In the genomic region with DNA sequence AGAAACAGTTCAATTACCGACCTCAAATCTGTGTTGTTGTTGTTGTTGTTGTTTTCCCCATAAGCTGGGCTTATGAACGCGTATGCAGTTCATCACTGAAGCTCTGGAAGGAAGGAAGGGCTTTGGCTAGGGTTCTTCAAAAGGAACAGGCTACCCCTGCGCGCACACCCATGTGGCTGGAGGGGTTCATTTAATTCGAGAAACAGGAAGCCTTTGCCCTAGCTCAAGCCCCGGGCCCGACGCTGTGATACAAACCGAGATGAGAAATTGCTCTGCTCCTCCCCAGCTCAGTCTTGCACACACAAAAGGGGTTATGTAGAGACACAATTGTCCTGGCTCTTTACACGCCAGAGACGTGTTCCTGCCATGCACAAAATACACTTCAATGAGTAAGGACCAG, we compare ENCODE assay signal across 15 mouse cellular contexts. TPM values are rescaled to one million over a fixed set of nuclear protein-coding genes. Genes with fewer than 3 reads are reported as not detected.
A peak's percentile ranks its signal among the peaks of the same experiment; 100 is the strongest.
DNase-seq lines count a peak whose midpoint lies in the region; ATAC-seq and TF ChIP-seq lines count a peak whose summit lies in the region.
"Had no signal": no experiment of that assay in that cellular context is flagged by ENCODE, and none has a peak within 500 bp of the region (broad histone marks: within the 10 kb centered on the region; RNA-seq: fewer than 3 reads in every experiment).

No protein-coding gene starts in this region.

- H3K27ac ChIP-seq in heart, embryonic 10.5 days: peak overlapping the region; percentile 43; the same call in 1 of the 2 replicates
- peak overlapping the region; percentile 71; the same call in 1 of the 2 replicates for H3K27ac ChIP-seq in embryonic facial prominence, embryonic 15.5 days (replicated peaks)
- H3K27ac ChIP-seq in hindbrain, postnatal 0 days: peak overlapping the region; percentile 74
- H3K27ac ChIP-seq in neural tube, embryonic 15.5 days (replicated peaks): peak overlapping the region; percentile 65
- H3K27ac ChIP-seq in intestine, embryonic 16.5 days (ENCODE audit: low read length): no peak overlapping the region
- H3K27ac ChIP-seq: gastrocnemius, adult 2 months had no signal

- H3K4me3 ChIP-seq in heart, embryonic 10.5 days: no peak overlapping the region
- no peak overlapping the region for H3K4me3 ChIP-seq in embryonic facial prominence, embryonic 15.5 days (replicated peaks)
- no peak overlapping the region for H3K4me3 ChIP-seq in hindbrain, postnatal 0 days (ENCODE audit: low read length)
- no peak overlapping the region for H3K4me3 ChIP-seq in neural tube, embryonic 15.5 days (replicated peaks)
- H3K4me3 ChIP-seq in intestine, embryonic 16.5 days (ENCODE audit: low read length): no peak overlapping the region
- H3K4me3 ChIP-seq: gastrocnemius, adult 2 months; megakaryocyte, embryonic 14.5 days had no signal

- no peak for DNase-seq in heart, embryonic 10.5 days (ENCODE audit: low spot score)
- DNase-seq in heart, adult 18-20 months: no peak
- DNase-seq in hindbrain, postnatal 0 days (ENCODE audit: low spot score): no peak
- no peak for DNase-seq in left cerebral cortex, adult 9 months (ENCODE audit: low spot score in 2 of 2)
- DNase-seq in adrenal gland, postnatal 25 days: no peak
- DNase-seq: cerebellum, postnatal 10 days; gastrocnemius, adult 2 months; heart, postnatal 4 days; layer of hippocampus, adult 9-11 months; lung, embryonic 14.5 days had no signal

- TF ChIP-seq CTCF in hindbrain, postnatal 0 days (IDR thresholded peaks at IDR 0.05; ENCODE audit: low read depth): no peak

- no peaks in the 10 kb centered on the region for H3K9me3 ChIP-seq in heart, embryonic 10.5 days
- no peaks in the 10 kb centered on the region for H3K9me3 ChIP-seq in embryonic facial prominence, embryonic 15.5 days (replicated peaks)
- no peaks in the 10 kb centered on the region for H3K9me3 ChIP-seq in hindbrain, postnatal 0 days (ENCODE audit: low read length)
- no peaks in the 10 kb centered on the region for H3K9me3 ChIP-seq in neural tube, embryonic 15.5 days (replicated peaks)
- H3K9me3 ChIP-seq in intestine, embryonic 16.5 days (ENCODE audit: control insufficient read depth, low read length): no peaks in the 10 kb centered on the region
- H3K9me3 ChIP-seq: megakaryocyte, embryonic 14.5 days had no signal

- H3K27me3 ChIP-seq in heart, embryonic 10.5 days (ENCODE audit: insufficient read depth, poor library complexity, severe bottlenecking): no peaks in the 10 kb centered on the region
- H3K27me3 ChIP-seq in embryonic facial prominence, embryonic 15.5 days: no peaks in the 10 kb centered on the region
- H3K27me3 ChIP-seq in hindbrain, postnatal 0 days (ENCODE audit: insufficient read depth, low read length): no peaks in the 10 kb centered on the region
- no peaks in the 10 kb centered on the region for H3K27me3 ChIP-seq in neural tube, embryonic 15.5 days (replicated peaks)
- no peaks in the 10 kb centered on the region for H3K27me3 ChIP-seq in intestine, embryonic 16.5 days (replicated peaks; ENCODE audit: control insufficient read depth, insufficient read depth, low read length)

- ATAC-seq in embryonic facial prominence, embryonic 15.5 days (ENCODE audit: insufficient number of reproducible peaks, low FRiP score, low TSS enrichment, low read depth): no peak
- no peak for ATAC-seq in hindbrain, postnatal 0 days
- ATAC-seq in neural tube, embryonic 15.5 days (ENCODE audit: low FRiP score): no peak
- ATAC-seq in intestine, embryonic 16.5 days: no peak
- ATAC-seq: activated CD4-positive, CD25-positive, alpha-beta regulatory T cell, adult 4 months had no signal

- H3K36me3 ChIP-seq in heart, embryonic 10.5 days: no peaks in the 10 kb centered on the region
- no peaks in the 10 kb centered on the region for H3K36me3 ChIP-seq in embryonic facial prominence, embryonic 15.5 days
- no peaks in the 10 kb centered on the region for H3K36me3 ChIP-seq in hindbrain, postnatal 0 days (ENCODE audit: insufficient read depth, low read length)
- H3K36me3 ChIP-seq in neural tube, embryonic 15.5 days: no peaks in the 10 kb centered on the region
- H3K36me3 ChIP-seq in intestine, embryonic 16.5 days (ENCODE audit: control insufficient read depth, insufficient read depth, low read length): no peaks in the 10 kb centered on the region

- 81% methylated on average over 12 of the region's 12 CpGs for WGBS in heart, embryonic 10.5 days
- 54% methylated on average over 12 of the region's 12 CpGs for WGBS in embryonic facial prominence, embryonic 15.5 days
- WGBS in hindbrain, postnatal 0 days: 66% methylated on average over 12 of the region's 12 CpGs
- WGBS in neural tube, embryonic 15.5 days: 71% methylated on average over 12 of the region's 12 CpGs
- WGBS in intestine, embryonic 16.5 days: 66% methylated on average over 12 of the region's 12 CpGs

- H3K4me2 ChIP-seq in embryonic facial prominence, embryonic 15.5 days (replicated peaks): no peak overlapping the region
- no peak overlapping the region for H3K4me2 ChIP-seq in hindbrain, postnatal 0 days (ENCODE audit: low read depth, low read length)
- no peak overlapping the region for H3K4me2 ChIP-seq in neural tube, embryonic 15.5 days
- no peak overlapping the region for H3K4me2 ChIP-seq in intestine, embryonic 16.5 days (ENCODE audit: low read depth, low read length)
- H3K4me2 ChIP-seq: lung, embryonic 14.5 days had no signal

- peaks cover 31% of the 10 kb centered on the region for H3K4me1 ChIP-seq in heart, embryonic 10.5 days
- H3K4me1 ChIP-seq in embryonic facial prominence, embryonic 15.5 days: peaks cover 20% of the 10 kb centered on the region
- H3K4me1 ChIP-seq in hindbrain, postnatal 0 days (ENCODE audit: insufficient read depth, low read length): peaks cover 25% of the 10 kb centered on the region
- peaks cover 43% of the 10 kb centered on the region for H3K4me1 ChIP-seq in neural tube, embryonic 15.5 days
- no peaks in the 10 kb centered on the region for H3K4me1 ChIP-seq in intestine, embryonic 16.5 days (ENCODE audit: control insufficient read depth, insufficient read depth, low read length)

- no peak overlapping the region for H3K9ac ChIP-seq in embryonic facial prominence, embryonic 15.5 days
- no peak overlapping the region for H3K9ac ChIP-seq in hindbrain, postnatal 0 days (replicated peaks; ENCODE audit: low read length)
- H3K9ac ChIP-seq in neural tube, embryonic 15.5 days (replicated peaks): no peak overlapping the region
- H3K9ac ChIP-seq in intestine, embryonic 16.5 days (ENCODE audit: low read depth, low read length): no peak overlapping the region
- H3K9ac ChIP-seq: lung, embryonic 14.5 days had no signal

RNA-seq across cellular contexts. Expression of a gene that starts 25.0 kb away (rescaled TPM):
- 6.5 and 7.4 TPM in 2 replicates for polyA plus RNA-seq in heart, embryonic 10.5 days (2016; fragmentation: Nextera tagmentation; extraction: Ambion mirVana)
- under 1 TPM; 0.31 to 0.55 TPM for total RNA-seq in heart, adult 18-20 months (2021)
- polyA plus RNA-seq in embryonic facial prominence, embryonic 15.5 days (2015; fragmentation: Nextera tagmentation; extraction: Ambion mirVana): 17.1 and 28.4 TPM in 2 replicates
- 9.3 and 15.2 TPM in 2 replicates for total RNA-seq in hindbrain, postnatal 0 days (2014; rRNA removed)
- 2.5 and 2.9 TPM in 2 replicates for polyA plus RNA-seq in hindbrain, postnatal 0 days (2015; fragmentation: Nextera tagmentation; extraction: Ambion mirVana)
- polyA plus RNA-seq in neural tube, embryonic 15.5 days (2015; fragmentation: Nextera tagmentation; extraction: Ambion mirVana): 9.4 and 14.7 TPM in 2 replicates
- 3.6 and 3.7 TPM in 2 replicates for polyA plus RNA-seq in intestine, embryonic 16.5 days (2015; fragmentation: Nextera tagmentation; extraction: Ambion mirVana)
- total RNA-seq in adrenal gland, postnatal 25 days (2021): 0.81 and 1.3 TPM in 2 replicates
